Mouse (Mus musculus) small intestine, adult 2 months (tissue): Measurements from ENCODE around the gene Olfr1367.

Experiments used
- CTCF ChIP-seq: fragments of 200-500 bp; IDR thresholded peaks from 2 replicates; pipeline ENCODE4 v1.5.1; 2012; ENCODE audit warnings: low read depth, mild to moderate bottlenecking, control low read depth, inconsistent platforms, low read length, moderate library complexity, mixed read lengths; ENCODE audit not compliant: insufficient replicate concordance, insufficient read length; ENCODE audit errors: extremely low read depth
- POLR2A ChIP-seq: fragments of 200-500 bp; IDR thresholded peaks from 2 replicates; pipeline ENCODE4 v1.6.1; 2012; ENCODE audit warnings: low read depth, mild to moderate bottlenecking, control low read depth, inconsistent platforms, low read length, moderate library complexity

- no peak for TF ChIP-seq CTCF
- TF ChIP-seq POLR2A: no peak
Measured at GRCm38 (mm10) chr13:21363719-21364118, 17.0 kb downstream of the Olfr1367 start.
